Comparison of ENCODE assay signal across 11 mouse cellular contexts in the genomic region with DNA sequence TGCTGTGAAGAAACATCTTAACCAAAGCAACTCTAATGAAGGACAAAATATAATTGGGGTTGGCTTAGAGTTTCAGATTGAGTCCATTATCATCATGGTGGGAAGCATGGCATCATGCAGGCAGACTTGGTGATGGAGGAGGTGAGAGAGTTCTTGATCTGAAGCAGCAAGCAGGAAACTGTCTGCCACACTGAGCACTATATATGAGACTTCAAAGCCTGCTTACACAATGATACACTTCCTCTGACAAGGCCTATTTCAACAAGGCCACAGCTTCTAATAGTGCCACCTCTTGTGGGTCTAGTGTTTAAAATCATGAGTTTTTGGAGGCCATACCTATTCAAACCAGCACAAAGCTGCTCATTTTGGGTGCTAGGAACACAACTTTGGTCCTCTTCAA.
"Had no signal": no experiment of that assay in that cellular context is flagged by ENCODE, and none has a peak within 500 bp of the region (broad histone marks: within the 10 kb centered on the region; RNA-seq: fewer than 3 reads in every experiment).

No protein-coding gene starts in this region.

- H3K36me3 ChIP-seq: limb, embryonic 13.5 days; midbrain, embryonic 13.5 days; neural tube, embryonic 15.5 days had no signal

- DNase-seq: kidney, adult 8-10 months; kidney, postnatal 36 days; left cerebral cortex, postnatal 4 days; lung, adult 18-20 months; right cerebral cortex, adult 18-20 months had no signal

- ATAC-seq: intestine, postnatal 0 days; midbrain, embryonic 13.5 days had no signal

- H3K4me1 ChIP-seq: midbrain, embryonic 13.5 days; neural tube, embryonic 15.5 days had no signal

- H3K27ac ChIP-seq: layer of hippocampus, adult 2 months; limb, embryonic 13.5 days; liver, embryonic 14.5 days; midbrain, embryonic 13.5 days; neural tube, embryonic 15.5 days had no signal

- H3K27me3 ChIP-seq: limb, embryonic 13.5 days; midbrain, embryonic 13.5 days; neural tube, embryonic 15.5 days had no signal

- H3K4me3 ChIP-seq: layer of hippocampus, adult 2 months; limb, embryonic 13.5 days; midbrain, embryonic 13.5 days; neural tube, embryonic 15.5 days had no signal
